Mouse (Mus musculus): ENCODE measurements around the gene Sh3bp5l. TPM values are rescaled to one million over a fixed set of nuclear protein-coding genes. Genes with fewer than 3 reads are reported as not detected.
A peak's percentile ranks its signal among the peaks of the same experiment; 100 is the strongest.

Sh3bp5l gene
- polyA plus RNA-seq, 1 experiment from 2014 or later = 13.2 TPM

DNA sequence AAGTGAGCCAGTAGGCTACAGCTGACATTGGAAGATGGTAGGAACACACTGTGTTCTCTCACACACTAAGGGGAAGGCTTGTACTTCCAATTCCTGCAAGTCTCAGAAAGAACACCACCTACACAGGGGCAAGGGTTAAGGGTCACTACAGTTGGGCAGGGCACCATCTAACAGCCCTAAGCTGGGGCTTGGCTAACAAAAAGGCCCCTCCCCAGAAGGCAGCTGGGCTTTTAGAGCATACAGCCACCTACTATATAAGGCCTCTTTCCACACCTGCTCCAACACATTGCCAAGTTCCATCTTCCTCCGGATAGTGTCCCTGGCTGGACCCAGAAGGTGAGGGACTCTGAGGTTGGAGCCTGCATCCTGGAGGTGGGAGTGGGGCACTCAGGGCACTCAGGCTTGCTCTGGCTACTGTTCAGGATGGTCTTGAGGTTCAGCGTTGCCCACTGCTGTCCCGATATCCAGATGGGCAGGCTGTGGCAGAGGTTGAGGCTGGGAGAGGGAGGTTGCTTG, 48.3 kb downstream of the Sh3bp5l start, which contains the start of gene Lypd8:
Gene Lypd8, plus strand, starts transcription at position 281 of the 516 bp plus-strand sequence.
- Histone ChIP-seq H3K36me3 (ENCODE audit: control insufficient read depth, insufficient read depth) (peaks cover 6% of the 10 kb centered on the region; the same call in 1 of the 2 replicates), H3K4me3 (ENCODE audit: low read depth, low read length) (peak within 1 kb of the TSS; percentile 48), H3K9me3 (ENCODE audit: control insufficient read depth) (no peaks in the 10 kb centered on the region), H3K4me2 (replicated peaks; ENCODE audit: low read depth) (peak within 1 kb of the TSS; percentile 74), H3K27ac (ENCODE audit: low read depth, low read length) (peak within 1 kb of the TSS; percentile 60), H3K9ac (ENCODE audit: low read depth, low read length) (peak within 1 kb of the TSS; percentile 26; the same call in 1 of the 2 replicates), H3K4me1 (replicated peaks; ENCODE audit: control insufficient read depth, insufficient read depth, low read length) (0 out of 2 replicates have a peak, but pooled peaks cover 11% of the 10 kb centered on the region), H3K27me3 (replicated peaks; ENCODE audit: control insufficient read depth, insufficient read depth, low read length) (no peaks in the 10 kb centered on the region)
- 43% methylated on average over 3 of the region's 3 CpGs for WGBS
- no peak for TF ChIP-seq CTCF (IDR thresholded peaks at IDR 0.05; ENCODE audit: low read depth)
- peak; percentile 44 for ATAC-seq

DNA sequence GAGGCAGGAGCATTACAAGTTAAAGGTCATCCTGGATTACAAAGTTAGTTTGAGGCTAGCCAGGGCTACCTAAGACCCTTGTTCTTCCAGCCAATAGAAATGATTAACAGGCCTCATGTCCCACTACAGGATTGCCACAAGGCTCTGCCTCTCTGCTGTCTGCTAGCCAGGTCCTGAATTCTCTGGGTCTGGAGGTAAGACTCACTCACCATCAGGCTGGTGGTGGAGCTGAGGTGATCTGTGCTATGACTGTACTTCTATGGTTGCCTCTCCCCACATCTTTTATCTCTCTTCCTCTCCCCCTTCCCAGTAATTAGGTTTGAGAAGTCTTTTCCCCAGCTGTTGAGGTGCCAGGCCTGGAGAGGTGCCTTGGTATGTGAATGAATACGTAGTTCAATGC, 49.0 kb downstream of the Sh3bp5l start:
- WGBS = 37% methylated on average over 1 of the region's 1 CpGs
- Histone ChIP-seq H3K9me3 (ENCODE audit: control insufficient read depth) (no peaks in the 10 kb centered on the region), H3K36me3 (ENCODE audit: control insufficient read depth, insufficient read depth) (peaks cover 10% of the 10 kb centered on the region; the same call in 1 of the 2 replicates), H3K9ac (ENCODE audit: low read depth, low read length) (peak overlapping the region; percentile 26; the same call in 1 of the 2 replicates), H3K27ac (ENCODE audit: low read depth, low read length) (peak overlapping the region; percentile 60; the same call in 1 of the 2 replicates), H3K4me2 (replicated peaks; ENCODE audit: low read depth) (peak overlapping the region; percentile 74), H3K27me3 (replicated peaks; ENCODE audit: control insufficient read depth, insufficient read depth, low read length) (no peaks in the 10 kb centered on the region), H3K4me3 (ENCODE audit: low read depth, low read length) (peak overlapping the region; percentile 48), H3K4me1 (replicated peaks; ENCODE audit: control insufficient read depth, insufficient read depth, low read length) (0 out of 2 replicates have a peak, but pooled peaks cover 11% of the 10 kb centered on the region)
- no peak for ATAC-seq
- no peak for TF ChIP-seq CTCF (IDR thresholded peaks at IDR 0.05; ENCODE audit: low read depth)

DNA sequence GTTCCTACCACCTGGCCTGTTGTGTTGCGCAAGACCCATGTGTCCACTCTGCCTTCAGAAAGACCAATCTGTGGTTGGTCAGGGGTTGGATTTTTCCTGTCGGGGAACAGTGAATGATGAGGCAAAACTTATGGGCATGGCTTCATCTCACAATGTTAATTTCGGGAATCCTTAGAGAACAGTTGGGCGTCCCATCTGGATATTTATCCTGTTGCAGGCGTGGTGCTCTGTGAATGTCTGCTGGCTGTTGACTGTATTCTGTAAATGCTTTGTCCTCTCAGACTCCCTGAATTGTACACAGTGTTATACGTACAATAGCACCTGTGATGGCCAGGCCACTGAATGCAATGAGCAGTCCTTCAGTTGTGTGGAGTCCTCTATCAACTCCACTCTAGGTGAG, 51.9 kb downstream of the Sh3bp5l start:
- ATAC-seq = no peak

More for the DNA sequence above, 51.9 kb downstream of the Sh3bp5l start:
- no peak overlapping the region for H3K27ac ChIP-seq (ENCODE audit: low read depth, low read length)
- peak overlapping the region; percentile 25 for H3K4me3 ChIP-seq (ENCODE audit: low read depth, low read length)
- H3K27me3 ChIP-seq (replicated peaks; ENCODE audit: control insufficient read depth, insufficient read depth, low read length) = no peaks in the 10 kb centered on the region
- no peak for TF ChIP-seq CTCF (IDR thresholded peaks at IDR 0.05; ENCODE audit: low read depth)
- 0 out of 2 replicates have a peak, but pooled peaks cover 4% of the 10 kb centered on the region for H3K4me1 ChIP-seq (replicated peaks; ENCODE audit: control insufficient read depth, insufficient read depth, low read length)
- H3K36me3 ChIP-seq (ENCODE audit: control insufficient read depth, insufficient read depth) = peaks cover 30% of the 10 kb centered on the region
- H3K4me2 ChIP-seq (replicated peaks; ENCODE audit: low read depth) = peak overlapping the region; percentile 60
- no peak overlapping the region for H3K9ac ChIP-seq (ENCODE audit: low read depth, low read length)
- no peaks in the 10 kb centered on the region for H3K9me3 ChIP-seq (ENCODE audit: control insufficient read depth)
- 68% methylated on average over 6 of the region's 6 CpGs for WGBS

Other genes starting within 250 kb of the Sh3bp5l start
- not detected in 2 replicates for gene Gm12248, start 237.6 kb upstream of the Sh3bp5l start, polyA plus RNA-seq (2015; fragmentation: Nextera tagmentation; extraction: Ambion mirVana)
- gene Cnot8, start 226.6 kb upstream of the Sh3bp5l start, polyA plus RNA-seq (2015; fragmentation: Nextera tagmentation; extraction: Ambion mirVana) = 43.2 and 46.2 TPM in 2 replicates
- 3.6 and 4.0 TPM in 2 replicates for gene Gemin5, start 162.2 kb upstream of the Sh3bp5l start, polyA plus RNA-seq (2015; fragmentation: Nextera tagmentation; extraction: Ambion mirVana)
- 86.2 and 90.1 TPM in 2 replicates for gene Mrpl22, start 159.1 kb upstream of the Sh3bp5l start, polyA plus RNA-seq (2015; fragmentation: Nextera tagmentation; extraction: Ambion mirVana)
- 10.9 and 11.5 TPM in 2 replicates for gene Igtp, start 131.2 kb upstream of the Sh3bp5l start, polyA plus RNA-seq (2015; fragmentation: Nextera tagmentation; extraction: Ambion mirVana)
- gene Irgm2, start 131.1 kb upstream of the Sh3bp5l start, polyA plus RNA-seq (2015; fragmentation: Nextera tagmentation; extraction: Ambion mirVana) = 5.4 and 6.4 TPM in 2 replicates
- not detected in 2 replicates for gene 4930438A08Rik, start 55.9 kb upstream of the Sh3bp5l start, polyA plus RNA-seq (2015; fragmentation: Nextera tagmentation; extraction: Ambion mirVana)
- 3.9 and 4.7 TPM in 2 replicates for gene Zfp692, start 23.7 kb upstream of the Sh3bp5l start, polyA plus RNA-seq (2015; fragmentation: Nextera tagmentation; extraction: Ambion mirVana)
- 32.0 and 33.8 TPM in 2 replicates for gene Zfp672, start 385 bp upstream of the Sh3bp5l start, polyA plus RNA-seq (2015; fragmentation: Nextera tagmentation; extraction: Ambion mirVana)
- gene Lypd8, start 48.3 kb downstream of the Sh3bp5l start, polyA plus RNA-seq (2015; fragmentation: Nextera tagmentation; extraction: Ambion mirVana) = 1,454 and 1,717 TPM in 2 replicates
- gene 1810065E05Rik, start 90.4 kb downstream of the Sh3bp5l start, polyA plus RNA-seq (2015; fragmentation: Nextera tagmentation; extraction: Ambion mirVana) = 0.77 and 4.8 TPM in 2 replicates
- not detected in 2 replicates for gene Gm12253, start 101.8 kb downstream of the Sh3bp5l start, polyA plus RNA-seq (2015; fragmentation: Nextera tagmentation; extraction: Ambion mirVana)
- not detected in 2 replicates for gene Lypd9, start 122.2 kb downstream of the Sh3bp5l start, polyA plus RNA-seq (2015; fragmentation: Nextera tagmentation; extraction: Ambion mirVana)
- gene Olfr30, start 131.5 kb downstream of the Sh3bp5l start, polyA plus RNA-seq (2015; fragmentation: Nextera tagmentation; extraction: Ambion mirVana) = not detected in 2 replicates
- gene Olfr332, start 161.8 kb downstream of the Sh3bp5l start, polyA plus RNA-seq (2015; fragmentation: Nextera tagmentation; extraction: Ambion mirVana) = not detected in 2 replicates
- not detected in 2 replicates for gene Olfr331, start 171.8 kb downstream of the Sh3bp5l start, polyA plus RNA-seq (2015; fragmentation: Nextera tagmentation; extraction: Ambion mirVana)
- gene Olfr330, start 204.1 kb downstream of the Sh3bp5l start, polyA plus RNA-seq (2015; fragmentation: Nextera tagmentation; extraction: Ambion mirVana) = not detected in 2 replicates
- gene Olfr329-ps, start 215.7 kb downstream of the Sh3bp5l start, polyA plus RNA-seq (2015; fragmentation: Nextera tagmentation; extraction: Ambion mirVana) = not detected in 2 replicates
- not detected in 2 replicates for gene Olfr328, start 224.9 kb downstream of the Sh3bp5l start, polyA plus RNA-seq (2015; fragmentation: Nextera tagmentation; extraction: Ambion mirVana)
- gene Olfr224, start 239.8 kb downstream of the Sh3bp5l start, polyA plus RNA-seq (2015; fragmentation: Nextera tagmentation; extraction: Ambion mirVana) = not detected in 2 replicates
- not detected in 2 replicates for gene Olfr325, start 247.0 kb downstream of the Sh3bp5l start, polyA plus RNA-seq (2015; fragmentation: Nextera tagmentation; extraction: Ambion mirVana)